Mouse (Mus musculus) gastrocnemius, postnatal 10 days (tissue): ENCODE data around the gene AC170998.1. TPM values are rescaled to one million over a fixed set of nuclear protein-coding genes. Genes with fewer than 3 reads are reported as not detected.

ENCODE experiments used
- DNase-seq: peaks from one replicate; pipeline ENCODE4 v3.0.0; 2021; ENCODE audit warnings: mixed read lengths
- long read RNA-seq, 2 experiments: library from polyadenylated mRNA; stranded (forward); transcript quantifications; one replicate each; pipeline ENCODE4 v2.0.0; 2021
- total RNA-seq, 2 experiments: library from RNA; stranded (reverse); gene quantifications; 2 replicates each; pipeline ENCODE4 v1.2.3; 2021

The AC170998.1 gene
- total RNA-seq: under 1 TPM in 1 of 2 experiments, not detected in 1; 0.93 TPM
- long read RNA-seq, experiment 1: 0 reads
- long read RNA-seq, experiment 2: 0 reads

GRCm38 (mm10) chr17:28725783-28726182, at the start of gene AC170998.1:
AC170998.1 (plus strand) TSS chr17:28726083.
- no peak for DNase-seq

GRCm38 (mm10) chr17:28682311-28683084, 43.4 kb upstream of the AC170998.1 start:
- no peak for DNase-seq

- DNase-seq: no peak
Measured at GRCm38 (mm10) chr17:28683601-28684000, 42.3 kb upstream of the AC170998.1 start.

GRCm38 (mm10) chr17:28684631-28685030, 41.3 kb upstream of the AC170998.1 start:
- no peak for DNase-seq

GRCm38 (mm10) chr17:28687354-28687753, 38.5 kb upstream of the AC170998.1 start:
- no peak for DNase-seq

GRCm38 (mm10) chr17:28689586-28690283, 36.1 kb upstream of the AC170998.1 start, which contains the start of gene Slc26a8:
Slc26a8 (minus strand) TSS chr17:28690233.
- no peak for DNase-seq

- peak; percentile 99 for DNase-seq
Measured at GRCm38 (mm10) chr17:28690776-28691686, 34.9 kb upstream of the AC170998.1 start, which contains the start of gene Mapk14. Mapk14 (plus strand) TSS chr17:28691329.

GRCm38 (mm10) chr17:28691687-28692340, 34.1 kb upstream of the AC170998.1 start:
- DNase-seq: peak; percentile 62

GRCm38 (mm10) chr17:28692341-28692710, 33.6 kb upstream of the AC170998.1 start:
- DNase-seq: peak; percentile 29

- DNase-seq: no peak
Measured at GRCm38 (mm10) chr17:28693086-28693485, 32.8 kb upstream of the AC170998.1 start.

- no peak for DNase-seq
Measured at GRCm38 (mm10) chr17:28694078-28694477, 31.8 kb upstream of the AC170998.1 start.

GRCm38 (mm10) chr17:28694832-28695231, 31.1 kb upstream of the AC170998.1 start:
- DNase-seq: no peak

- no peak for DNase-seq
Measured at GRCm38 (mm10) chr17:28696641-28697040, 29.2 kb upstream of the AC170998.1 start.

- peak; percentile 17 for DNase-seq
Measured at GRCm38 (mm10) chr17:28697290-28698195, 28.3 kb upstream of the AC170998.1 start.

- DNase-seq: no peak
Measured at GRCm38 (mm10) chr17:28698245-28698644, 27.6 kb upstream of the AC170998.1 start.

- DNase-seq: no peak
Measured at GRCm38 (mm10) chr17:28698672-28699071, 27.2 kb upstream of the AC170998.1 start.

- no peak for DNase-seq
Measured at GRCm38 (mm10) chr17:28699789-28700188, 26.1 kb upstream of the AC170998.1 start.

GRCm38 (mm10) chr17:28701171-28701570, 24.7 kb upstream of the AC170998.1 start:
- DNase-seq: no peak

GRCm38 (mm10) chr17:28701737-28702136, 24.1 kb upstream of the AC170998.1 start:
- no peak for DNase-seq

- DNase-seq: no peak
Measured at GRCm38 (mm10) chr17:28702646-28703045, 23.2 kb upstream of the AC170998.1 start.

GRCm38 (mm10) chr17:28706697-28707096, 19.2 kb upstream of the AC170998.1 start:
- DNase-seq: no peak
